Mouse (Mus musculus) hindbrain, embryonic 16.5 days (tissue): Measurements from ENCODE around the gene Phf24. TPM values are rescaled to one million over a fixed set of nuclear protein-coding genes. Genes with fewer than 3 reads are reported as not detected.

Experiments
- ATAC-seq: fragments of 200-750 bp; cut with Nextera tagmentation; 2 replicates; pipeline ENCODE4 v1.8.0; 2017; ENCODE audit warnings: moderate TSS enrichment, moderate library complexity
- H3K27ac ChIP-seq: fragments of 300-500 bp; sonication (generic); 2 replicates; pipeline ENCODE4 v1.5.1; 2014; ENCODE audit warnings: low read depth, mild to moderate bottlenecking, control low read depth, low read length, moderate library complexity
- H3K27me3 ChIP-seq: fragments of 300-500 bp; sonication (generic); replicated peaks from 2 replicates; pipeline ENCODE4 v1.6.1; 2014; ENCODE audit warnings: low read length; ENCODE audit not compliant: control insufficient read depth, insufficient read depth
- H3K36me3 ChIP-seq: fragments of 300-500 bp; sonication (generic); 2 replicates; pipeline ENCODE4 v1.6.1; 2014; ENCODE audit warnings: mild to moderate bottlenecking, low read length, moderate library complexity, mixed read lengths; ENCODE audit not compliant: control insufficient read depth, insufficient read depth
- H3K4me1 ChIP-seq: fragments of 300-500 bp; sonication (generic); 2 replicates; pipeline ENCODE4 v1.6.1; 2014; ENCODE audit warnings: low read depth, low read length; ENCODE audit not compliant: control insufficient read depth, insufficient read depth
- H3K4me2 ChIP-seq: fragments of 300-500 bp; sonication (generic); 2 replicates; pipeline ENCODE4 v1.6.1; 2014; ENCODE audit warnings: mild to moderate bottlenecking, low read length, control low read depth, moderate library complexity
- H3K4me3 ChIP-seq: fragments of 300-500 bp; sonication (generic); 2 replicates; pipeline ENCODE4 v1.5.1; 2014; ENCODE audit warnings: mild to moderate bottlenecking, low read length, control low read depth, moderate library complexity
- H3K9ac ChIP-seq: fragments of 300-500 bp; sonication (generic); 2 replicates; pipeline ENCODE4 v1.6.1; 2014; ENCODE audit warnings: low read depth, mild to moderate bottlenecking, control low read depth, low read length, moderate library complexity
- H3K9me3 ChIP-seq: fragments of 300-500 bp; sonication (generic); 2 replicates; pipeline ENCODE4 v1.6.1; 2014; ENCODE audit warnings: mild to moderate bottlenecking, low read length, moderate library complexity; ENCODE audit not compliant: control insufficient read depth
- WGBS: fragments of 180-500 bp; shearing (Covaris S2); extraction: QIAGEN DNeasy Blood & Tissue Kit; methylation state at CpG from one replicate; pipeline ENCODE4 v1.1.7; 2014; 5-methylcytosine and 5-hydroxymethylcytosine counted together
- polyA plus RNA-seq: library from polyadenylated mRNA; unstranded; fragments of >200 nt; fragmentation: Nextera tagmentation; extraction: Ambion mirVana; gene quantifications from 2 replicates; pipeline ENCODE4 v1.2.1, GENCODE M21; 2015

Gene Phf24
- polyA plus RNA-seq, 1 experiment from 2014 or later = 44.5 TPM

DNA sequence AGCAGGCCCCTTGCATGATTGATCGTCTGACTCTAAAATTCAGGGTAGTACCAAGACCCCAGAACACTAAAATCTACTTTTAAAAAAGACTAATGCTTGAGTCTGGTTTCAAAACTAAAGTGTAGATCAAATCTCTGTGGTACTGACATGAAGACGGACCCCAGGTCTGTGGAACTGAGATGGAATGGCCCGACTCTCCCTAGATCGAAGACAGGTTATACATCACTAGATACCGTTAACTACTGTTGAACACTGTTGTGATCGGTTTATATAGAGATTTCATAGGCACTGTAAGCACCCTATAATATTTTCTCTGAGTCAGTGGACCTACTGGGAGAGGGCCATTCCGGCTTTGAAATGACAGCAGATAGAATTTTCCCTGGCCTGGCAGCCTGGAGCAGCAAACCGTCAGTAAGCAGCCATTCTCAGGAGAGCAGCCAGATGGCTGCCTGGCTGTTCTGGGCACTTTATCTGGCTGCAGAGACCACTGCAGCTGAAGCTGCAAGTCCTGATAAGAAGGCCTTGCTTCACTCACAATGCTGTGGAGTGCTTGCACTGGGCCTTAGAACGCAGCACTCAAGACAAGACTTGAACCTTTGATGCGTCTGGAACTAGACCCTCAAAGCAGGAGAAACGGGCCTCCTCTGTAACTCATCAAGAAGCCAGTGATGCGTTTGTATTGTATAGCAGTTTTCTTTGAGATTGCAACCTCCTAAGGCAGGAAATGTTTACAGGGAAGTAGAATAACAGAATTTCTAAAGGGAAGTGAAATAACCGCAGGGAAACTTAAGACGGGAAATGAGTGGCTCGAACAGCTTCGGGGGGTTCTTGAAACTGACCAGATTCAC is 36.4 kb upstream of the Phf24 start:
- H3K36me3 ChIP-seq = no peaks in the 10 kb centered on the region
- no peak overlapping the region; the same call in 1 of the 2 replicates for H3K27ac ChIP-seq
- H3K9ac ChIP-seq = no peak overlapping the region
- H3K9me3 ChIP-seq = no peaks in the 10 kb centered on the region
- WGBS = 82% methylated on average over 16 of the region's 16 CpGs
- no peak for ATAC-seq
- no peaks in the 10 kb centered on the region for H3K4me1 ChIP-seq
- no peak overlapping the region for H3K4me2 ChIP-seq
- no peak overlapping the region for H3K4me3 ChIP-seq
- no peaks in the 10 kb centered on the region for H3K27me3 ChIP-seq

GRCm38 (mm10) chr4:42880677-42880948 is 35.8 kb upstream of the Phf24 start:
- H3K36me3 ChIP-seq = no peaks in the 10 kb centered on the region
- no peak overlapping the region for H3K9ac ChIP-seq
- no peaks in the 10 kb centered on the region for H3K9me3 ChIP-seq
- WGBS = 54% methylated on average over 1 of the region's 1 CpGs
- no peak overlapping the region for H3K27ac ChIP-seq
- H3K27me3 ChIP-seq = no peaks in the 10 kb centered on the region
- no peak for ATAC-seq
- no peak overlapping the region for H3K4me2 ChIP-seq
- H3K4me1 ChIP-seq = no peaks in the 10 kb centered on the region
- H3K4me3 ChIP-seq = no peak overlapping the region

DNA sequence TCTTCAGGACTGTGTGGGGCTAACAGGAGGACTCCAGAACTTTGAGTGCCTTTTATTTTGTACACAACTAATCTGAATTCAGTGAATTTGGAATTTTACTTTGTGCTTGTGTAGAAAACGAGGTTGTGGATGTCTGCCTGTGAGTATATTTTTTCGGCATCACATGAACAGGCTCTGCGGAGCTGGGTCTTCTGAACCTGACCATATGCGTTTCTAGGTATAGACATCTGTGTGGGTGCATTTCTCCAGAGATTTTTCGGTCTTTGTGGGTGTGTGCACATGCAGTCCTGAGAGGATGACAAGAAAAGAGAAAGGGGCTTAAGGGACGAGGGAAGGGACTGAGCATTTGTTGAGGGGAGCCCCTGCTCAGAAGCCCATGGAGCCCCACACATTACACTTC is 29.5 kb upstream of the Phf24 start:
- WGBS = 95% methylated on average over 6 of the region's 6 CpGs
- Histone ChIP-seq H3K27me3 (no peaks in the 10 kb centered on the region), H3K4me3 (no peak overlapping the region), H3K4me2 (no peak overlapping the region), H3K4me1 (no peaks in the 10 kb centered on the region), H3K27ac (no peak overlapping the region), H3K36me3 (no peaks in the 10 kb centered on the region), H3K9ac (no peak overlapping the region), H3K9me3 (no peaks in the 10 kb centered on the region)
- no peak for ATAC-seq

- no peak overlapping the region for H3K4me2 ChIP-seq
- H3K36me3 ChIP-seq = no peaks in the 10 kb centered on the region
- no peaks in the 10 kb centered on the region for H3K27me3 ChIP-seq
- H3K4me3 ChIP-seq = no peak overlapping the region
- H3K9me3 ChIP-seq = no peaks in the 10 kb centered on the region
- ATAC-seq = no peak
- H3K27ac ChIP-seq = no peak overlapping the region
- WGBS = 91% methylated on average over 6 of the region's 6 CpGs
- H3K4me1 ChIP-seq = no peaks in the 10 kb centered on the region
- H3K9ac ChIP-seq = no peak overlapping the region
Observed at GRCm38 (mm10) chr4:42888806-42889205, 27.7 kb upstream of the Phf24 start.

DNA sequence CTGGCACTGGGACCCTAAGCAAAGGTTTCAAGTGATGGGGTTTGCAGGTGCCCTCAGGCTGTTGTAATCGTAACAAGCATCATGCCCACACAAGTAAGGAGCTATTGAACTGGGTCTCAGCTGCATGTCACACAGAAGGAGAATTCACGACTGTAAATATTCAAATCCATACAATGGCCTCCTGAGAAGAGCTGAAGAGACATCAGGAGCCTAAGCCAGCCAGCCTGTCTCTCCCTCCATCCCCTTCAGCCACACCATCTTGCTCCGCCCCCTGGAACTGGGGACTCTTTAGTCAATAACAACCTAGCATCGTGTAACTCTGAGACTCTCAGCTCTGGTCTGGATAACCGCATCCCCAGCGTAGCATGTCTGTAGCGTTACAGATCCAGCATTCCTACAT is 25.3 kb upstream of the Phf24 start:
- H3K9me3 ChIP-seq = no peaks in the 10 kb centered on the region
- 66% methylated on average over 7 of the region's 7 CpGs for WGBS
- no peaks in the 10 kb centered on the region for H3K27me3 ChIP-seq
- no peak overlapping the region for H3K4me2 ChIP-seq
- no peak overlapping the region for H3K27ac ChIP-seq
- ATAC-seq = no peak
- no peak overlapping the region for H3K9ac ChIP-seq
- no peaks in the 10 kb centered on the region for H3K36me3 ChIP-seq
- no peak overlapping the region for H3K4me3 ChIP-seq
- H3K4me1 ChIP-seq = no peaks in the 10 kb centered on the region

GRCm38 (mm10) chr4:42895118-42895517 is 21.3 kb upstream of the Phf24 start:
- no peaks in the 10 kb centered on the region for H3K9me3 ChIP-seq
- ATAC-seq = no peak
- no peaks in the 10 kb centered on the region for H3K27me3 ChIP-seq
- H3K27ac ChIP-seq = no peak overlapping the region
- no peak overlapping the region for H3K9ac ChIP-seq
- H3K4me1 ChIP-seq = no peaks in the 10 kb centered on the region
- H3K4me2 ChIP-seq = no peak overlapping the region
- 35% methylated on average over 7 of the region's 7 CpGs for WGBS
- H3K4me3 ChIP-seq = no peak overlapping the region
- H3K36me3 ChIP-seq = no peaks in the 10 kb centered on the region

- Histone ChIP-seq H3K27me3 (no peaks in the 10 kb centered on the region), H3K4me1 (no peaks in the 10 kb centered on the region), H3K4me3 (no peak overlapping the region), H3K4me2 (no peak overlapping the region), H3K27ac (no peak overlapping the region), H3K36me3 (no peaks in the 10 kb centered on the region), H3K9me3 (no peaks in the 10 kb centered on the region), H3K9ac (no peak overlapping the region)
- ATAC-seq = no peak
- 28% methylated on average over 3 of the region's 3 CpGs for WGBS
Observed at GRCm38 (mm10) chr4:42898914-42899313, 17.5 kb upstream of the Phf24 start.

GRCm38 (mm10) chr4:42900878-42901277 is 15.6 kb upstream of the Phf24 start:
- Histone ChIP-seq H3K9ac (no peak overlapping the region), H3K4me1 (no peaks in the 10 kb centered on the region), H3K27me3 (no peaks in the 10 kb centered on the region), H3K27ac (no peak overlapping the region), H3K4me3 (no peak overlapping the region), H3K9me3 (no peaks in the 10 kb centered on the region), H3K36me3 (no peaks in the 10 kb centered on the region), H3K4me2 (no peak overlapping the region)
- no peak for ATAC-seq
- 62% methylated on average over 5 of the region's 5 CpGs for WGBS

GRCm38 (mm10) chr4:42902174-42902573 is 14.3 kb upstream of the Phf24 start:
- Histone ChIP-seq H3K9me3 (no peaks in the 10 kb centered on the region), H3K27me3 (no peaks in the 10 kb centered on the region), H3K4me1 (no peaks in the 10 kb centered on the region), H3K4me2 (no peak overlapping the region), H3K36me3 (no peaks in the 10 kb centered on the region), H3K27ac (no peak overlapping the region), H3K9ac (no peak overlapping the region), H3K4me3 (no peak overlapping the region)
- ATAC-seq = no peak
- WGBS = 64% methylated on average over 9 of the region's 9 CpGs
